Mouse (Mus musculus): ENCODE results near the gene Naalad2. TPM values are rescaled to one million over a fixed set of nuclear protein-coding genes. Genes with fewer than 3 reads are reported as not detected.

Naalad2 gene
- total and polyA plus RNA-seq, 3 experiments, result 0.04 to 0.06 TPM; not detected in 1

- Histone ChIP-seq H3K4me1 (ENCODE audit: control insufficient read depth in 1 of 2, insufficient read depth in 2 of 2, low read length in 2 of 2) (peaks cover 18% of the 10 kb centered on the region in 2 experiments), H3K27ac (ENCODE audit: control insufficient read depth, low read depth, low read length) (peak overlapping the region; percentile 78), H3K9ac (ENCODE audit: control insufficient read depth, low read depth, low read length, poor library complexity, severe bottlenecking) (no peak overlapping the region), H3K27me3 (ENCODE audit: control insufficient read depth in 1 of 2, insufficient read depth in 2 of 2, low read length in 2 of 2) (no peaks in the 10 kb centered on the region), H3K36me3 (ENCODE audit: control insufficient read depth in 1 of 2, insufficient read depth in 2 of 2, low read length in 2 of 2) (peaks cover 36 to 52% of the 10 kb centered on the region in 2 experiments), H3K9me3 (replicated peaks; ENCODE audit: insufficient read depth, low read length) (no peaks in the 10 kb centered on the region), H3K79me2 (ENCODE audit: control insufficient read depth, insufficient read depth, low read length, poor library complexity) (no peaks in the 10 kb centered on the region), H3K4me3 (ENCODE audit: control insufficient read depth in 1 of 2, insufficient read depth in 1 of 2, low read depth in 2 of 2, low read length in 2 of 2) (no peak overlapping the region)
- peak; percentile 95 for DNase-seq (ENCODE audit: low read depth, low spot score)
- TF ChIP-seq ZC3H11A (IDR thresholded peaks at IDR 0.05; ENCODE audit: low read depth, low read length), result no peak
- no peak for TF ChIP-seq E2F4 (IDR thresholded peaks at IDR 0.05; ENCODE audit: borderline replicate concordance, low read depth, low read length)
- TF ChIP-seq RCOR1 (IDR thresholded peaks at IDR 0.05; ENCODE audit: low read depth, low read length), result peak; percentile 70
- TF ChIP-seq CTCF (IDR thresholded peaks at IDR 0.05 in 2 of 3, conservative IDR thresholded peaks at IDR 0.05 in 1 of 3; ENCODE audit: control insufficient read depth in 1 of 3, insufficient read depth in 1 of 3, low read depth in 2 of 3, low read length in 3 of 3, poor library complexity in 1 of 3, severe bottlenecking in 1 of 3), result no peak
- TF ChIP-seq ZKSCAN1 (IDR thresholded peaks at IDR 0.05; ENCODE audit: low read depth, low read length), result no peak
- no peak for TF ChIP-seq MAFK (IDR thresholded peaks at IDR 0.05; ENCODE audit: borderline replicate concordance, low read depth, low read length)
- TF ChIP-seq MXI1 (IDR thresholded peaks at IDR 0.05; ENCODE audit: low read depth, low read length), result peak; percentile 36; the same call in 1 of the 2 replicates
- TF ChIP-seq MYB (IDR thresholded peaks at IDR 0.05; ENCODE audit: low read depth, low read length), result peak; percentile 61; the same call in 1 of the 2 replicates
- TF ChIP-seq MAZ (IDR thresholded peaks at IDR 0.05; ENCODE audit: low read depth, low read length), result peak; percentile 57; the same call in 1 of the 2 replicates
- TF ChIP-seq SIN3A (IDR thresholded peaks at IDR 0.05; ENCODE audit: low read length), result peak; percentile 80
- no peak for TF ChIP-seq USF2 (IDR thresholded peaks at IDR 0.05; ENCODE audit: borderline replicate concordance in 1 of 2, insufficient read depth in 1 of 2, low read depth in 1 of 2, low read length in 2 of 2)
- TF ChIP-seq MAX (IDR thresholded peaks at IDR 0.05; ENCODE audit: low read length), result peak; percentile 44; the same call in 1 of the 2 replicates
- no peak for TF ChIP-seq KAT2A (conservative IDR thresholded peaks at IDR 0.05; ENCODE audit: low read depth, low read length)
- no peak for TF ChIP-seq ZNF384 (IDR thresholded peaks at IDR 0.05; ENCODE audit: low read depth, low read length)
- peak; percentile 87 for TF ChIP-seq ETS1 (IDR thresholded peaks at IDR 0.05; ENCODE audit: low read depth, low read length)
- TF ChIP-seq SMC3 (IDR thresholded peaks at IDR 0.05; ENCODE audit: low read depth, low read length), result no peak
- TF ChIP-seq RAD21 (IDR thresholded peaks at IDR 0.05; ENCODE audit: low read depth, low read length), result no peak
- TF ChIP-seq USF1 (IDR thresholded peaks at IDR 0.05; ENCODE audit: low read depth, low read length), result no peak
- no peak for TF ChIP-seq NRF1 (IDR thresholded peaks at IDR 0.05; ENCODE audit: insufficient read depth, low read depth, low read length, poor library complexity, severe bottlenecking)
- TF ChIP-seq CHD2 (IDR thresholded peaks at IDR 0.05; ENCODE audit: low read length), result no peak
- TF ChIP-seq POLR2AphosphoS5 (IDR thresholded peaks at IDR 0.05; ENCODE audit: borderline replicate concordance, low read depth, low read length), result no peak
- TF ChIP-seq ZMIZ1 (IDR thresholded peaks at IDR 0.05; ENCODE audit: low read depth, low read length), result peak; percentile 60; the same call in 1 of the 2 replicates
- TF ChIP-seq BHLHE40 (IDR thresholded peaks at IDR 0.05; ENCODE audit: borderline replicate concordance, low read depth, low read length), result no peak
- peak; percentile 76; the same call in 1 of the 2 replicates for TF ChIP-seq TBP (IDR thresholded peaks at IDR 0.05; ENCODE audit: low read depth, low read length)
- peak; percentile 28; the same call in 1 of the 2 replicates for TF ChIP-seq TAL1 (IDR thresholded peaks at IDR 0.05; ENCODE audit: low read length)
- no peak for TF ChIP-seq UBTF (IDR thresholded peaks at IDR 0.05; ENCODE audit: borderline replicate concordance, insufficient read depth, low read depth, low read length)
- TF ChIP-seq HCFC1 (IDR thresholded peaks at IDR 0.05; ENCODE audit: low read depth, low read length), result peak; percentile 50; the same call in 1 of the 2 replicates
- no peak for TF ChIP-seq GABPA (IDR thresholded peaks at IDR 0.05; ENCODE audit: low read depth, low read length)
- TF ChIP-seq TCF12 (IDR thresholded peaks at IDR 0.05; ENCODE audit: low read depth, low read length), result peak; percentile 77
- no peak for TF ChIP-seq GATA1 (IDR thresholded peaks at IDR 0.05; ENCODE audit: low read depth, low read length)
- TF ChIP-seq MEF2A (IDR thresholded peaks at IDR 0.05; ENCODE audit: extremely low read depth, insufficient replicate concordance, low read depth, low read length, poor library complexity, severe bottlenecking), result no peak
- TF ChIP-seq JUND (IDR thresholded peaks at IDR 0.05; ENCODE audit: low read depth, low read length), result no peak
- TF ChIP-seq NELFE (IDR thresholded peaks at IDR 0.05; ENCODE audit: low read depth, low read length), result no peak
- peak; percentile 90 to 91 for TF ChIP-seq EP300 (IDR thresholded peaks at IDR 0.05; ENCODE audit: low read depth in 1 of 2, low read length in 2 of 2)
- no peak for TF ChIP-seq POLR2A (IDR thresholded peaks at IDR 0.05; ENCODE audit: control insufficient read depth in 1 of 2, insufficient read depth in 1 of 2, low read depth in 1 of 2, low read length in 2 of 2, poor library complexity in 1 of 2)
- TF ChIP-seq POLR2AphosphoS2 (IDR thresholded peaks at IDR 0.05; ENCODE audit: low read length), result peak; percentile 75
- TF ChIP-seq MYC (IDR thresholded peaks at IDR 0.05; ENCODE audit: low read depth, low read length), result no peak
- no peak for TF ChIP-seq CHD1 (IDR thresholded peaks at IDR 0.05; ENCODE audit: low read depth, low read length)
These were observed 82.8 kb downstream of the Naalad2 start for GRCm38 (mm10) chr9:18319990-18320389.
